Mouse (Mus musculus) midbrain, embryonic 10.5 days (tissue): ENCODE results near the gene Cblc. TPM values are rescaled to one million over a fixed set of nuclear protein-coding genes. Genes with fewer than 3 reads are reported as not detected.

Experiments
- DNase-seq: peaks from one replicate; pipeline ENCODE4 v3.0.0-alpha.2; 2017; ENCODE audit warnings: low spot score
- H3K27ac ChIP-seq: fragments of 300-500 bp; sonication (generic); replicated peaks from 2 replicates; pipeline ENCODE4 v1.5.1; 2016; ENCODE audit warnings: mild to moderate bottlenecking
- H3K27me3 ChIP-seq: fragments of 300-500 bp; sonication (generic); 2 replicates; pipeline ENCODE4 v1.6.1; 2016; ENCODE audit warnings: low read depth, mild to moderate bottlenecking; ENCODE audit not compliant: poor library complexity, severe bottlenecking
- H3K36me3 ChIP-seq: fragments of 300-500 bp; sonication (generic); 2 replicates; pipeline ENCODE4 v1.6.1; 2016; ENCODE audit warnings: mild to moderate bottlenecking, moderate library complexity
- H3K4me1 ChIP-seq: fragments of 300-500 bp; sonication (generic); 2 replicates; pipeline ENCODE4 v1.6.1; 2016
- H3K4me3 ChIP-seq: fragments of 300-500 bp; sonication (generic); 2 replicates; pipeline ENCODE4 v1.5.1; 2016; ENCODE audit warnings: mild to moderate bottlenecking, moderate library complexity
- H3K9me3 ChIP-seq: fragments of 300-500 bp; sonication (generic); replicated peaks from 2 replicates; pipeline ENCODE4 v1.6.1; 2016; ENCODE audit warnings: mild to moderate bottlenecking
- WGBS: fragments of 180-500 bp; shearing (Covaris S2); methylation state at CpG from one replicate; pipeline ENCODE4 v1.1.7; 2016; 5-methylcytosine and 5-hydroxymethylcytosine counted together
- polyA plus RNA-seq: library from polyadenylated mRNA; unstranded; fragments of >200 nt; fragmentation: Nextera tagmentation; extraction: Ambion mirVana; gene quantifications from 2 replicates; pipeline ENCODE4 v1.2.1, GENCODE M21; 2016

The Cblc gene
- polyA plus RNA-seq, 1 experiment from 2014 or later = 0.62 TPM

DNA sequence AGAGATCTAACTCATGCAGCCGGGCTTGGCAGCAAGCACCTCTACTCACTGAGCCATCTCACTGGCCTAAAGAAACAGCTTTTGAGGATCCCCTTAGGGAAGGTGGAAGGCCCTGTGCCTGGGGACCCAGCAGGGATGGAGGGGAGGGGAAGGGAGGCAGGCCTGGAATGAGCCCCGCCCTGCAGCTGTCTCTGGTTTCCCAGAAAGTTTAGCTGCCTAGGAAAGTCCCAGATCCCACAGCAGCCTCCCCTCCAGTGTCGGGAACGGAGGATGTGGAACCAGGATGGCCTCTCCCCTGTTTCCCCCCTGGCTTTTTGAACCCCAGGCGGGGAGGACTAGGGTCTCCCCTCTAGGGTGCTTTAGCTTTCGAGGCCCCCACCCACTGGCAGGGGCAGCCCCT, 30.1 kb upstream of the Cblc start:
- Histone ChIP-seq H3K4me1 (peaks cover 33% of the 10 kb centered on the region), H3K36me3 (no peaks in the 10 kb centered on the region), H3K27me3 (peaks cover 42% of the 10 kb centered on the region), H3K9me3 (no peaks in the 10 kb centered on the region; the same call in 1 of the 2 replicates), H3K4me3 (no peak overlapping the region), H3K27ac (no peak overlapping the region)
- WGBS = 39% methylated on average over 6 of the region's 6 CpGs
- no peak for DNase-seq

DNA sequence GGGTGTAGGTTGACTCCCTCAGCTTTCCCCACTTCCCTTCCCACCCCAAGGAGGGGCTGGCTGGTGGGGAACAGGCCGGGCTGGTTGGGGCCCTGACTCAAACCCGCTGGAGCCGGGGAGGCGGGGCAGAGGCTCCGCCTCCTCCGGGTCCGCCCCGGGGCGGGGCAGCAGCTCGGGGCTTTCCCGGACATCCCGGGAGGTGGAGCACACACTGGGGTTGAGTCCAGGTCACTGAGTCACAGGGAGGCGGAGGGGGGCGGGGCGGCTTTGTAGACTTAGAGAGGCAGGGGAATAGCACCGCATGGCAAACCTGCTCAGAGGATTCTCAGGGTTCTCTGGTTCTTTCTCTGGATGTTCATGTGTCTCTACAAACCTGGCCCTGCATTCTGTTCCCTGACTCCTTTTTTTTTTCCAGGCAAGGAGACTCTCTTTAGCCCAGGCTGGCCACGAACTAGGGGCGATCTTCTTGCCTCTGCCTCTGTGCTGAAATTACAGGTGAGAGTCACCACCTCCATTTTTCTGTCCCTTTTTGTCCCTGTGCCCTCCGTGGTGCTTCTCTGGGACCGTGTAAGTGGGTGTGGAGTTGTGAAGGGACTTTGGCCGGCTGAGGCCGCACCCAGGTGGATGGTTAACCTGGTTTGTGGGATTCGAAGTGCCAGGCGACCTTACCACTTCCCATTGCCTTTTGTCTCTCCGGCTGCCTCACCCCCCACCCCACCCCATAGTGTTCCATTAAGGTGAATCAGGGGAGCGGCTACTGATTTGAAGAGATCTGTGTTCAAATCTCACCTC, 27.8 kb upstream of the Cblc start:
- H3K36me3 ChIP-seq = no peaks in the 10 kb centered on the region
- WGBS = 23% methylated on average over 26 of the region's 26 CpGs
- peak; percentile 66 for DNase-seq
- H3K27ac ChIP-seq = peak overlapping the region; percentile 43; the same call in 1 of the 2 replicates
- peaks cover 27% of the 10 kb centered on the region for H3K4me1 ChIP-seq
- H3K27me3 ChIP-seq = peaks cover 64% of the 10 kb centered on the region
- peak overlapping the region; percentile 34 for H3K4me3 ChIP-seq
- peaks cover 9% of the 10 kb centered on the region; the same call in 1 of the 2 replicates for H3K9me3 ChIP-seq

DNA sequence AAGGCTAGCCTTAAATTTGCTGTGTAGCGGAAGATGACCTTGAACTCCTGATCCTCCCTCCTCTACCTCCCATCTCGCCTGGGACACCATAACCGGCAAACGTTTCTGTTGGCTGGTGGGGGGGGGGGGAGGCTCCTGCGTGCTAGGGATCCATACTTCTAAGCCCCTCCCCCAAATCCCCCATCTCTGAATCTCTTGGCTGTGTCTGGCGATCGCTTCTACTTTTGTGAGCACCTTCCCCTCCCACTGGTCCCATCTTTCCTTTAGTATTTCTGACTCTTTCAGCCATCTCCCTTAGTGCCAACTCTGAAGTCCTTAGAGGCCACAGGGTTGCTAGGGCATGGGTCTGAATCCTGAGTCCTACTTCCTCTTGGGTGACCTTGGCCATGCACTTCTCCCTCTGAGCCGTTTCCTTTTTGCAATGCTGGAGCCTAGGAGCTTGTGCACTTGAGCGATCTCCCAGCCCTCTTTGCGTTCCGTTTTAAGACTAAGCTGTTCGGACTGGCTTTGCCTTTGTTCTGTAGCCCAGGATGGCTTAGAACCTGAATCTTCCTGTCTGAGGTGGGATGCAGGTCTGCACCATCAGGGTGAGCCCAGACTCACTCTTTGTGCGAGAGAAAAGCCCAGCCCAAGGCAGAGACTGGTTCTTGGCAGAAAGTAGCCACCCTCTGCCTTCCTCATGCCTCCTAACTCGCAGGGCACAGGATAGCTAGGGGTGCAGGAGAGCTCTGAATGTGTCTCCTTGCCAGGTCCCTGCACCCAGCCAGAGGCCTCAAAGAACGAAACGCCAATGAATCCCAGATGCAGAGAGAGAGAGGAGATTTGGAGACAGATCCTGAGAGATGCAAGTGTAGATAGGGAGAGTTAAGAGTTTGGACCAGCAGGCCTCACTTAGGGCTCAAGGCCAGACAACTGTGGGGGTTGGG, 26.9 kb upstream of the Cblc start:
- Histone ChIP-seq H3K27ac (peak overlapping the region; percentile 43; the same call in 1 of the 2 replicates), H3K27me3 (peaks cover 72% of the 10 kb centered on the region), H3K36me3 (no peaks in the 10 kb centered on the region), H3K4me3 (peak overlapping the region; percentile 34), H3K4me1 (peaks cover 27% of the 10 kb centered on the region), H3K9me3 (peaks cover 9% of the 10 kb centered on the region; the same call in 1 of the 2 replicates)
- WGBS = 24% methylated on average over 16 of the region's 16 CpGs
- peak; percentile 28 for DNase-seq

DNA sequence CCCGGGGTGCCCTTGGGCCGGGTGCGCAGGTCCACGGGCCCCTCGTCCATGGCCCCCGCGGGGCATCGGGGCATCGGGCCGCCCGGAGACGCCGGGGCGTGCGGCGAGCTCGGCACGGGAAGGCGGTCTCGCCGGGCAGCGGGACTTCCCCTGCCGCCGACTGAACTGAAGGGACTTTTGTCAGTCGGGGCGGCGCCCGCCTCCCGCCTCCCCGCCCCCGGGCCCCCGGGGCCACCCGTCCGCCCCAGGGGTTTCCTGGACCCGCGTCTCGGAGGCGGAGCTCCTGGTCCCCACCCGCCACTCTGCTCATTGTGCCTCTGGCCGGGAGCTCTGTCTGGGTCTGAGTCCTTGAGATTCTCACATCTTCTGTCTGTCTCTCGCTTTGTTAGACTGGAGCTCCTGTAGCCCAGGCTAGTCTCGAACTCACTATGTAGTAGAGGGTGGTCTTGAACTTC, 26.0 kb upstream of the Cblc start, which contains the start of gene Bcl3:
Bcl3 (minus strand) TSS at position 167 of the 455 bp plus-strand sequence.
- DNase-seq = peak; percentile 31
- WGBS = 1% methylated on average over 42 of the region's 42 CpGs
- peak within 1 kb of the TSS; percentile 74 for H3K27ac ChIP-seq
- H3K36me3 ChIP-seq = no peaks in the 10 kb centered on the region
- peaks cover 81% of the 10 kb centered on the region for H3K27me3 ChIP-seq
- H3K9me3 ChIP-seq = peaks cover 9% of the 10 kb centered on the region; the same call in 1 of the 2 replicates
- H3K4me3 ChIP-seq = peak within 1 kb of the TSS; percentile 57
- H3K4me1 ChIP-seq = peaks cover 30% of the 10 kb centered on the region

GRCm38 (mm10) chr7:19822193-19822592, 25.6 kb upstream of the Cblc start:
- WGBS = 4% methylated on average over 20 of the region's 20 CpGs
- H3K4me3 ChIP-seq = peak overlapping the region; percentile 57
- peaks cover 34% of the 10 kb centered on the region for H3K4me1 ChIP-seq
- H3K9me3 ChIP-seq = peaks cover 9% of the 10 kb centered on the region; the same call in 1 of the 2 replicates
- peaks cover 86% of the 10 kb centered on the region for H3K27me3 ChIP-seq
- H3K27ac ChIP-seq = peak overlapping the region; percentile 74
- no peak for DNase-seq
- no peaks in the 10 kb centered on the region for H3K36me3 ChIP-seq

DNA sequence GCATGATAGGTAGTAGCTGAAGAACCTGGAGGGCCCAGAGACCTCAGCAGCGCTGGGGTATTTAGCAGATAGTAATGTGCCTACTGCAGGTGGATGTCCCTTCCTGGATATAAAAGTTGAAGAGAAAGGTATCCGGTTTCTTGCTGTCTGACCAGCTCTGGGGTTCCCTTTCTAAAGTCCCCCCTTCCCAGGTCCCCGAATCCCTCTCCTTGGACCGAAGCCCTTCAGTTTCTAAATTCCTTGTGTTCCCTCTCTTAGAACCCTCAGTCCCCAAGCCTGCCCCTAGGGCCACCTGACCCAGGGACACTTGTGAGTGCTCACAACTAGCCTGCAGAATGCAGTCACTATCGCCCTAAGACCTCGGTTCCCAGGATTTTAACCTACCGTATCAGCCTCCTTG, 25.0 kb upstream of the Cblc start:
- 61% methylated on average over 7 of the region's 7 CpGs for WGBS
- peaks cover 87% of the 10 kb centered on the region for H3K27me3 ChIP-seq

GRCm38 (mm10) chr7:19820347-19821048, 23.9 kb upstream of the Cblc start:
- Histone ChIP-seq H3K27ac (no peak overlapping the region), H3K36me3 (no peaks in the 10 kb centered on the region), H3K4me3 (no peak overlapping the region), H3K9me3 (peaks cover 13% of the 10 kb centered on the region; the same call in 1 of the 2 replicates), H3K4me1 (peaks cover 51% of the 10 kb centered on the region), H3K27me3 (peaks cover 97% of the 10 kb centered on the region)
- 65% methylated on average over 3 of the region's 3 CpGs for WGBS
- no peak for DNase-seq

More for the DNA sequence above, 25.0 kb upstream of the Cblc start:
- peaks cover 40% of the 10 kb centered on the region for H3K4me1 ChIP-seq
- H3K36me3 ChIP-seq = no peaks in the 10 kb centered on the region
- H3K27ac ChIP-seq = no peak overlapping the region
- H3K4me3 ChIP-seq = no peak overlapping the region
- DNase-seq = no peak
- H3K9me3 ChIP-seq = peaks cover 9% of the 10 kb centered on the region; the same call in 1 of the 2 replicates

GRCm38 (mm10) chr7:19818875-19819274, 22.3 kb upstream of the Cblc start:
- peaks cover 13% of the 10 kb centered on the region; the same call in 1 of the 2 replicates for H3K9me3 ChIP-seq
- H3K27me3 ChIP-seq = peaks cover 99% of the 10 kb centered on the region
- H3K4me1 ChIP-seq = peaks cover 44% of the 10 kb centered on the region
- DNase-seq = no peak
- H3K36me3 ChIP-seq = no peaks in the 10 kb centered on the region
- H3K4me3 ChIP-seq = no peak overlapping the region
- WGBS = 88% methylated on average over 7 of the region's 7 CpGs
- no peak overlapping the region for H3K27ac ChIP-seq

GRCm38 (mm10) chr7:19818440-19818839, 21.8 kb upstream of the Cblc start:
- no peak for DNase-seq
- peaks cover 13% of the 10 kb centered on the region; the same call in 1 of the 2 replicates for H3K9me3 ChIP-seq
- peaks cover 99% of the 10 kb centered on the region for H3K27me3 ChIP-seq
- 82% methylated on average over 5 of the region's 5 CpGs for WGBS
- no peak overlapping the region for H3K4me3 ChIP-seq
- no peaks in the 10 kb centered on the region for H3K36me3 ChIP-seq
- H3K4me1 ChIP-seq = peaks cover 39% of the 10 kb centered on the region
- H3K27ac ChIP-seq = no peak overlapping the region

GRCm38 (mm10) chr7:19817382-19818105, 20.9 kb upstream of the Cblc start:
- H3K27me3 ChIP-seq = peaks cover 99% of the 10 kb centered on the region

GRCm38 (mm10) chr7:19816224-19816771, 19.7 kb upstream of the Cblc start:
- Histone ChIP-seq H3K9me3 (peaks cover 13% of the 10 kb centered on the region; the same call in 1 of the 2 replicates), H3K4me1 (peaks cover 28% of the 10 kb centered on the region), H3K4me3 (peak overlapping the region; percentile 55), H3K27ac (peak overlapping the region; percentile 79), H3K36me3 (no peaks in the 10 kb centered on the region), H3K27me3 (peaks cover 99% of the 10 kb centered on the region)
- peak; percentile 70 for DNase-seq
- under 1% methylated on average over 28 of the region's 28 CpGs for WGBS

More at GRCm38 (mm10) chr7:19817382-19818105, 20.9 kb upstream of the Cblc start:
- WGBS = 3% methylated on average over 15 of the region's 15 CpGs
- peak overlapping the region; percentile 79 for H3K27ac ChIP-seq
- peak; percentile 70 for DNase-seq
- H3K9me3 ChIP-seq = peaks cover 13% of the 10 kb centered on the region; the same call in 1 of the 2 replicates
- H3K36me3 ChIP-seq = no peaks in the 10 kb centered on the region
- peak overlapping the region; percentile 55 for H3K4me3 ChIP-seq
- peaks cover 32% of the 10 kb centered on the region for H3K4me1 ChIP-seq
